Mouse (Mus musculus) liver, postnatal 0 days (tissue): Measurements from ENCODE around the gene Spock1. TPM values are rescaled to one million over a fixed set of nuclear protein-coding genes. Genes with fewer than 3 reads are reported as not detected.

Experiments
- ATAC-seq: fragments of 200-750 bp; cut with Nextera tagmentation; 2 replicates; pipeline ENCODE4 v1.8.0; 2017; ENCODE audit warnings: mild to moderate bottlenecking, moderate library complexity
- DNase-seq: peaks from one replicate; pipeline ENCODE4 v3.0.0-alpha.2; 2016
- H3K27ac ChIP-seq: fragments of 300-500 bp; sonication (generic); 2 replicates; pipeline ENCODE4 v1.5.1; 2014; ENCODE audit warnings: antibody characterized with exemption, moderate library complexity, mild to moderate bottlenecking, low read depth
- H3K27me3 ChIP-seq: fragments of 300-500 bp; sonication (generic); 2 replicates; pipeline ENCODE4 v1.6.1; 2014; ENCODE audit warnings: low read length, control low read depth, mixed read lengths; ENCODE audit not compliant: insufficient read depth
- H3K36me3 ChIP-seq: fragments of 300-500 bp; sonication (generic); replicated peaks from 2 replicates; pipeline ENCODE4 v1.6.1; 2014; ENCODE audit warnings: mild to moderate bottlenecking, control low read depth, low read length, moderate library complexity, mixed read lengths; ENCODE audit not compliant: insufficient read depth
- H3K4me1 ChIP-seq: fragments of 300-500 bp; sonication (generic); 2 replicates; pipeline ENCODE4 v1.6.1; 2014; ENCODE audit warnings: antibody characterized with exemption, mild to moderate bottlenecking, control low read depth; ENCODE audit not compliant: insufficient read depth
- H3K4me2 ChIP-seq: fragments of 300-500 bp; sonication (generic); 2 replicates; pipeline ENCODE4 v1.6.1; 2014; ENCODE audit warnings: low read depth, mild to moderate bottlenecking, low read length, moderate library complexity, mixed read lengths
- H3K4me3 ChIP-seq: fragments of 300-500 bp; sonication (generic); 2 replicates; pipeline ENCODE4 v1.5.1; 2014; ENCODE audit warnings: low read depth, low read length
- H3K9ac ChIP-seq: fragments of 300-500 bp; sonication (generic); replicated peaks from 2 replicates; pipeline ENCODE4 v1.6.1; 2014; ENCODE audit warnings: mild to moderate bottlenecking, moderate library complexity
- H3K9me3 ChIP-seq: fragments of 300-500 bp; sonication (generic); 2 replicates; pipeline ENCODE4 v1.6.1; 2016; ENCODE audit warnings: mild to moderate bottlenecking, control low read depth, low read length, mixed read lengths
- CTCF ChIP-seq: sonication (generic); IDR thresholded peaks from 2 replicates; pipeline ENCODE4 v1.5.1; 2016; ENCODE audit warnings: antibody characterized with exemption, low read depth
- EP300 ChIP-seq: IDR thresholded peaks from 2 replicates; pipeline ENCODE4 v1.6.1; 2016; ENCODE audit warnings: antibody characterized with exemption, low read depth, mild to moderate bottlenecking
- WGBS: fragments of 180-500 bp; shearing (Covaris S2); extraction: QIAGEN DNeasy Blood & Tissue Kit; methylation state at CpG from one replicate; pipeline ENCODE4 v1.1.7; 2014; ENCODE audit not compliant: insufficient replicate concordance; 5-methylcytosine and 5-hydroxymethylcytosine counted together
- polyA plus RNA-seq: library from polyadenylated mRNA; unstranded; fragments of >200 nt; fragmentation: Nextera tagmentation; extraction: Ambion mirVana; gene quantifications from 2 replicates; pipeline ENCODE4 v1.2.1, GENCODE M21; 2015

Spock1 gene
- polyA plus RNA-seq, 1 experiment from 2014 or later: not detected

DNA sequence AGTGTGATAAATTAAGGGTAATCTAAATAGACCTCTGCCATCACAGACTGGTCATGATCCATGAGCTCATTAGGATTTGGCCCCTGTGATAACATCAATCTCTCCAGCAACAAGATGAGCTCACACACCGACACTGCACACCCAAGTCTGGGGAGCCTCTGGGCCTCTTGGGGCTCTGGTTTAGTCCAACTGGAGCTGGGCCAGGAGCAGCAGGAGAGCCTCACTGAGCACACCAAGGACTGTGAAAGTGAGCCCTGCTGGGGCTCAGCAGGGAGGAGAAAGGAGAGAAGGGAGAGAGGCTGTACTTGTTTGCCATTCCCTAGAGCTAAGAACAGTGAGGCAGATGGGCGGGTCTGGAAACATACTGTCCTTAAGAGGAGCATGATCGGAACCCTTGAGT, 248.3 kb downstream of the Spock1 start:
- no peak overlapping the region for H3K9ac ChIP-seq
- H3K27me3 ChIP-seq: no peaks in the 10 kb centered on the region
- ATAC-seq: no peak
- H3K4me1 ChIP-seq: 0 out of 2 replicates have a peak, but pooled peaks cover 2% of the 10 kb centered on the region
- H3K27ac ChIP-seq: no peak overlapping the region
- H3K4me3 ChIP-seq: no peak overlapping the region
- H3K9me3 ChIP-seq: no peaks in the 10 kb centered on the region
- 68% methylated on average over 3 of the region's 3 CpGs for WGBS
- H3K4me2 ChIP-seq: no peak overlapping the region
- no peak for DNase-seq
- TF ChIP-seq EP300: no peak
- TF ChIP-seq CTCF: no peak
- H3K36me3 ChIP-seq: no peaks in the 10 kb centered on the region

DNA sequence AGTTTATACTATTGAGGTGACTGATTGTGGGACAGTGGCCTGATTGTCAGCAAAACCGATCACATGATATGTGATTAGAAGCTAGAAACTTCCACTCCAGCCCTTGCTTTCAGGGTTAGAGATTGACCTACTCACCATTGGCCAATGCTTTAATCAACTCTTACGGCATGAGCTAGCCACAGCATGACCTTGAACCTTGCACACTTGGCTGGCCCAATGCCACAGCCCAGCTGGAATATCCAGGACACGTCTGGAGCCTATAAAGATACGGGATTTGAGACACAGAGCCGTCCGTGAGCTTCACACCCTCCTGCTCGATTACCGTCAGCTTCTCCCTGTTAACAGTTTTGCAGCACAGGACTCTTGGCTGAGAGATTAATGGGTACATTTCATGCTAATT, 251.5 kb downstream of the Spock1 start:
- no peak overlapping the region for H3K4me3 ChIP-seq
- no peak overlapping the region for H3K27ac ChIP-seq
- H3K4me1 ChIP-seq: 0 out of 2 replicates have a peak, but pooled peaks cover 2% of the 10 kb centered on the region
- H3K36me3 ChIP-seq: no peaks in the 10 kb centered on the region
- H3K4me2 ChIP-seq: no peak overlapping the region
- H3K9ac ChIP-seq: no peak overlapping the region
- no peak for TF ChIP-seq EP300
- TF ChIP-seq CTCF: no peak
- no peak for DNase-seq
- H3K9me3 ChIP-seq: no peaks in the 10 kb centered on the region
- 67% methylated on average over 8 of the region's 8 CpGs for WGBS
- no peaks in the 10 kb centered on the region for H3K27me3 ChIP-seq
- ATAC-seq: no peak; the same call in 1 of the 2 replicates

DNA sequence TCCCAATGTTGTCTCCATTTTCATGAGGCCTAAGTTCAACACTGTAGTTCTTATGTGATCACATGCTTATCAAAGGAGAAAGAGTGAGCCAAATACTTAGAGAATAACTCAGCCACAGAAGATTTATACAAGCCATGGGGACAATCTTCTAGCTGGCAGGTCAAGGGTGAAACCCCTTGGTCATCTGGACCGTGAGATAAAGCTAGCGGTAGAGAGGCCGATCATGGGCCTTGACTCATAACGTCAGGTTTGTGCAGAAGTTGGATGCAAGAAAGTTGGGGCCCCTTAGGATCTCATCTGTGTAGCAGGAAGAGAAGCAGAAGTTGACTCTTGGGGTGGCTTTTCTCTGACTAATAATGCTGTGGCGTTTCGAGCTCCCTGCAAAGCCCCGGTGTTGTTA, 253.8 kb downstream of the Spock1 start:
- Histone ChIP-seq H3K27me3 (no peaks in the 10 kb centered on the region), H3K36me3 (no peaks in the 10 kb centered on the region), H3K4me2 (no peak overlapping the region), H3K9me3 (no peaks in the 10 kb centered on the region), H3K9ac (no peak overlapping the region), H3K27ac (no peak overlapping the region), H3K4me1 (0 out of 2 replicates have a peak, but pooled peaks cover 2% of the 10 kb centered on the region), H3K4me3 (no peak overlapping the region)
- no peak for ATAC-seq
- TF ChIP-seq CTCF (no peak), EP300 (no peak)
- no peak for DNase-seq
- 71% methylated on average over 7 of the region's 7 CpGs for WGBS

GRCm38 (mm10) chr13:57651236-57651635, 256.9 kb downstream of the Spock1 start:
- Histone ChIP-seq H3K27ac (no peak overlapping the region), H3K27me3 (no peaks in the 10 kb centered on the region), H3K36me3 (no peaks in the 10 kb centered on the region), H3K9ac (no peak overlapping the region), H3K4me3 (no peak overlapping the region), H3K4me2 (no peak overlapping the region), H3K4me1 (0 out of 2 replicates have a peak, but pooled peaks cover under 1% of the 10 kb centered on the region), H3K9me3 (no peaks in the 10 kb centered on the region)
- no peak for DNase-seq
- WGBS: 77% methylated on average over 4 of the region's 4 CpGs
- no peak for ATAC-seq
- TF ChIP-seq CTCF (no peak), EP300 (no peak)

GRCm38 (mm10) chr13:57648784-57649183, 259.3 kb downstream of the Spock1 start:
- no peaks in the 10 kb centered on the region for H3K27me3 ChIP-seq
- WGBS: 73% methylated on average over 2 of the region's 2 CpGs
- TF ChIP-seq EP300 (no peak), CTCF (no peak)
- DNase-seq (no peak), ATAC-seq (no peak)
- no peak overlapping the region for H3K4me2 ChIP-seq
- H3K36me3 ChIP-seq: no peaks in the 10 kb centered on the region
- no peaks in the 10 kb centered on the region for H3K9me3 ChIP-seq
- H3K27ac ChIP-seq: no peak overlapping the region
- no peaks in the 10 kb centered on the region for H3K4me1 ChIP-seq
- no peak overlapping the region for H3K9ac ChIP-seq
- no peak overlapping the region for H3K4me3 ChIP-seq

- Histone ChIP-seq H3K4me3 (no peak overlapping the region), H3K4me2 (no peak overlapping the region), H3K27me3 (no peaks in the 10 kb centered on the region), H3K27ac (no peak overlapping the region), H3K4me1 (no peaks in the 10 kb centered on the region), H3K9me3 (no peaks in the 10 kb centered on the region), H3K9ac (no peak overlapping the region), H3K36me3 (no peaks in the 10 kb centered on the region)
- WGBS: 65% methylated on average over 4 of the region's 4 CpGs
- ATAC-seq (no peak), DNase-seq (no peak)
- TF ChIP-seq CTCF (no peak), EP300 (no peak)
Observed at GRCm38 (mm10) chr13:57647456-57647855, 260.7 kb downstream of the Spock1 start.

- Histone ChIP-seq H3K4me3 (no peak overlapping the region), H3K36me3 (no peaks in the 10 kb centered on the region), H3K9ac (no peak overlapping the region), H3K27me3 (no peaks in the 10 kb centered on the region), H3K27ac (no peak overlapping the region), H3K9me3 (no peaks in the 10 kb centered on the region), H3K4me2 (no peak overlapping the region), H3K4me1 (no peaks in the 10 kb centered on the region)
- DNase-seq (no peak), ATAC-seq (no peak)
- 77% methylated on average over 12 of the region's 12 CpGs for WGBS
- TF ChIP-seq CTCF: no peak
- no peak for TF ChIP-seq EP300
Observed at GRCm38 (mm10) chr13:57643036-57643435, 265.1 kb downstream of the Spock1 start.
